Mouse (Mus musculus): ENCODE results near the gene Vmn1r25. TPM values are rescaled to one million over a fixed set of nuclear protein-coding genes. Genes with fewer than 3 reads are reported as not detected.
"Not testable (repeated sequence)": the region's sequence is repeated elsewhere in the genome, so short reads cannot be mapped to it uniquely, and the experiment has no call there.

Gene Vmn1r25
- not detected in 2 replicates for polyA plus RNA-seq (2015; fragmentation: Nextera tagmentation; extraction: Ambion mirVana)

DNA sequence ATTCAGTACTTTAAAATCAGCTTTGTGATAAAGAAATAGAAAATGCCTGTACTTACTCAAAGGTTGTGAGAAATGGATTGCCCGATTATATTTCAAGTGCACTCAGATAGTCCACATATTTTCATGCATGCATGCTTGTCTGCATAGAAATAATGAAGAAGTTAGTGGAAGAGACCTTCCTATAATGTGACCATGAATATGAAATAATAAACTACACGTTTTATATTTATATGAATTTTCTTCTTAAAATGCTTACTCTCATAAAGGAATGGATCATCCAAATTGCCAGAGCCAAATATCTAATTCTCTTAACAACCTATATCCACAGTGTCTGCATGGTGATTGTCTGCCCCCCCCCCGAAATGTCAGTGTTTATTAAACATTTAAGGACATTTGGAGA lies at the start of gene Vmn1r25:
Gene Vmn1r25, minus strand, starts transcription at position 101 of the 400 bp plus-strand sequence.
- Histone ChIP-seq H3K9ac (no peak within 1 kb of the TSS), H3K4me2 (no peak within 1 kb of the TSS), H3K4me3 (no peak within 1 kb of the TSS), H3K27me3 (no peaks in the 10 kb centered on the region), H3K4me1 (no peaks in the 10 kb centered on the region), H3K9me3 (no peaks in the 10 kb centered on the region), H3K27ac (no peak within 1 kb of the TSS), H3K36me3 (no peaks in the 10 kb centered on the region)
- ATAC-seq (ENCODE audit: borderline replicate concordance, extremely low read depth, low FRiP score, low TSS enrichment): no peak
- WGBS: 54% methylated on average over 3 of the region's 3 CpGs

DNA sequence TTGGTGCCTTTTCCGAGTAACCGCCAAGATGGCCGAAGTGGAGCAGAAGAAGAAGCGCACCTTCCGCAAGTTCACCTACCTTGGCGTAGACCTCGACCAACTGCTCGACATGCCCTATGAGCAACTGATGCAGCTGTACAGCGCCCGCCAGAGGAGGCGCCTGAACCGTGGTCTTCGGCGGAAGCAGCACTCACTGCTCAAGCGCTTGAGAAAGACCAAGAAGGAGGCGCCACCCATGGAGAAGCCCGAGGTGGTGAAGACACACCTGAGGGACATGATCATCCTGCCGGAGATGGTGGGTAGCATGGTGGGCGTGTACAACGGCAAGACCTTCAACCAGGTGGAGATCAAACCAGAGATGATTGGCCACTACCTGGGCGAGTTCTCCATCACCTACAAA lies 36.9 kb upstream of the Vmn1r25 start:
- not testable (repeated sequence) for ATAC-seq (ENCODE audit: borderline replicate concordance, extremely low read depth, low FRiP score, low TSS enrichment); H3K4me1 ChIP-seq; H3K27me3 ChIP-seq; H3K4me3 ChIP-seq; H3K36me3 ChIP-seq; H3K9me3 ChIP-seq; H3K9ac ChIP-seq; H3K4me2 ChIP-seq; H3K27ac ChIP-seq
- 93% methylated on average over 20 of the region's 21 CpGs for WGBS

DNA sequence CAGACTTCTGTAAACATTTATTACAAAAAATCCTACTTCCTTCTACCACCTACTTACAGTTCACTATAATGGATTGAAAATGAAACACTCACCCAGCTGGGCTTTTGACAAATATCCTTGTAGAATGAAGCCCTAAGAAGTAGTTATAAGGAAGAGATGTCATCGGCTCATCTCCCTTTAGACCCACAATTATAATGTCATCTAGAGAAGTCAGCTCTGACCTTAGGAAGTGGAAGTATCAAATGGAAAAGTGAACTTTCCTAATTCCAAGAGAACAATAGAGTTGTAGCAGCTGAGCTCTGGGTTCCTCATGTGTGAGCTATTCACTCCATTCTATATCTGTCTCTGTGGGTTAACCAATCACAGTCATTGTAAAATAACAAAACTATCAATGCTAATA lies 34.4 kb upstream of the Vmn1r25 start, which contains the start of gene Vmn1r26:
Gene Vmn1r26, minus strand, starts transcription at position 101 of the 400 bp plus-strand sequence.
- ATAC-seq (ENCODE audit: borderline replicate concordance, extremely low read depth, low FRiP score, low TSS enrichment): no peak
- WGBS: 80% methylated on average over 1 of the region's 1 CpGs

DNA sequence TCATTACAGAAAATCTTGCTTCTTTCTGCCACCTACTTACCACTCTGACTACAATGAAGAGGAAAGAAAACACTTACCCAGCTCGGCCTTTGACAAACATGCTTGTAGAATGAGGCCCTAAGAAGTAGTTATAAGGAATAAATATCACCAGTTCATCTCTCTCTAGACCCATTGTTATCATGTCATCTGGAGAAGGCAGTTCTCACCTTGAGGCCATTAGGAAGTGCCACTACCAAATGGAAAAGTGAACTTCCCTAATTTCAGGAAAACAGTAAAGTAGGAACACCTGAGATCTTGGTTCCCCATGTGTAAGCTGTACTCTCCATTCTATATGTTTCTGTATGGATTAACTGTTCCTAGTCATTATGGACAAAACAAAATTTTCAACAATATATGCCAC lies 19.2 kb downstream of the Vmn1r25 start, which contains the start of gene Vmn1r24:
Gene Vmn1r24, minus strand, starts transcription at position 101 of the 400 bp plus-strand sequence.
- ATAC-seq (ENCODE audit: borderline replicate concordance, extremely low read depth, low FRiP score, low TSS enrichment); H3K4me2 ChIP-seq; H3K27me3 ChIP-seq; H3K27ac ChIP-seq; H3K9ac ChIP-seq; H3K9me3 ChIP-seq; H3K4me1 ChIP-seq; H3K36me3 ChIP-seq; H3K4me3 ChIP-seq: not testable (repeated sequence)
- WGBS: 46% methylated on average over 1 of the region's 1 CpGs

More for the DNA sequence above, 34.4 kb upstream of the Vmn1r25 start, which contains the start of gene Vmn1r26:
- H3K4me1 ChIP-seq: no peaks in the 10 kb centered on the region
- no peak within 1 kb of the TSS for H3K27ac ChIP-seq
- H3K9ac ChIP-seq: no peak within 1 kb of the TSS
- no peak within 1 kb of the TSS for H3K4me2 ChIP-seq
- no peaks in the 10 kb centered on the region for H3K27me3 ChIP-seq
- no peaks in the 10 kb centered on the region for H3K9me3 ChIP-seq
- H3K36me3 ChIP-seq: no peaks in the 10 kb centered on the region
- H3K4me3 ChIP-seq: no peak within 1 kb of the TSS

Other genes with a start within 250 kb of the Vmn1r25 start
- 32.5 and 35.9 TPM in 2 replicates for gene Vopp1, start 155.7 kb downstream of the Vmn1r25 start, polyA plus RNA-seq (2015; fragmentation: Nextera tagmentation; extraction: Ambion mirVana)
- gene Vmn1r21, start 130.5 kb downstream of the Vmn1r25 start, polyA plus RNA-seq (2015; fragmentation: Nextera tagmentation; extraction: Ambion mirVana): not detected in 2 replicates
- not detected in 2 replicates for gene Vmn1r22, start 72.8 kb downstream of the Vmn1r25 start, polyA plus RNA-seq (2015; fragmentation: Nextera tagmentation; extraction: Ambion mirVana)
- not detected in 2 replicates for gene Vmn1r23, start 54.0 kb downstream of the Vmn1r25 start, polyA plus RNA-seq (2015; fragmentation: Nextera tagmentation; extraction: Ambion mirVana)
- gene Vmn1r24, start 19.3 kb downstream of the Vmn1r25 start, polyA plus RNA-seq (2015; fragmentation: Nextera tagmentation; extraction: Ambion mirVana): not detected in 2 replicates
- gene Vmn1r26, start 34.3 kb upstream of the Vmn1r25 start, polyA plus RNA-seq (2015; fragmentation: Nextera tagmentation; extraction: Ambion mirVana): not detected in 2 replicates
- gene Vmn1r27, start 238.0 kb upstream of the Vmn1r25 start, polyA plus RNA-seq (2015; fragmentation: Nextera tagmentation; extraction: Ambion mirVana): not detected in 2 replicates